Mouse (Mus musculus) A20 (cell line): Measurements from ENCODE around the gene Pmm2.

ENCODE experiments used
- DNase-seq: peaks from one replicate; pipeline ENCODE4 v3.0.0-alpha.2; 2011; ENCODE audit warnings: low read depth, low spot score

The Pmm2 gene

GRCm38 (mm10) chr16:8637217-8638051 is at the start of gene Pmm2, which contains the start of gene Tmem186:
TSS of gene Pmm2 (plus strand) at chr16:8637674.
TSS of gene Tmem186 (minus strand) at chr16:8637712.
- DNase-seq: peak; percentile 94

GRCm38 (mm10) chr16:8595411-8595810 is 42.1 kb upstream of the Pmm2 start:
- no peak for DNase-seq

- no peak for DNase-seq
Measured at GRCm38 (mm10) chr16:8596336-8596735, 41.1 kb upstream of the Pmm2 start.

- no peak for DNase-seq
Measured at GRCm38 (mm10) chr16:8597516-8597915, 40.0 kb upstream of the Pmm2 start.

GRCm38 (mm10) chr16:8603789-8604188 is 33.7 kb upstream of the Pmm2 start:
- DNase-seq: no peak

- no peak for DNase-seq
Measured at GRCm38 (mm10) chr16:8610397-8610796, 27.1 kb upstream of the Pmm2 start.

GRCm38 (mm10) chr16:8612214-8613005 is 25.1 kb upstream of the Pmm2 start:
- DNase-seq: no peak

- no peak for DNase-seq
Measured at GRCm38 (mm10) chr16:8613039-8613438, 24.4 kb upstream of the Pmm2 start.

- no peak for DNase-seq
Measured at GRCm38 (mm10) chr16:8613447-8613846, 24.0 kb upstream of the Pmm2 start.

GRCm38 (mm10) chr16:8619659-8620314 is 17.7 kb upstream of the Pmm2 start:
- no peak for DNase-seq

GRCm38 (mm10) chr16:8620315-8621115 is 17.0 kb upstream of the Pmm2 start:
- DNase-seq: no peak

GRCm38 (mm10) chr16:8630419-8630818 is 7.1 kb upstream of the Pmm2 start:
- DNase-seq: no peak

- no peak for DNase-seq
Measured at GRCm38 (mm10) chr16:8631428-8631827, 6.0 kb upstream of the Pmm2 start.

- no peak for DNase-seq
Measured at GRCm38 (mm10) chr16:8636867-8637216, 632 bp upstream of the Pmm2 start.

GRCm38 (mm10) chr16:8638131-8638530 is 657 bp downstream of the Pmm2 start:
- no peak for DNase-seq

GRCm38 (mm10) chr16:8639466-8640191 is 2.2 kb downstream of the Pmm2 start:
- DNase-seq: no peak

- DNase-seq: peak; percentile 57
Measured at GRCm38 (mm10) chr16:8643855-8644254, 6.4 kb downstream of the Pmm2 start.

GRCm38 (mm10) chr16:8645546-8645945 is 8.1 kb downstream of the Pmm2 start:
- DNase-seq: no peak

GRCm38 (mm10) chr16:8650007-8650406 is 12.5 kb downstream of the Pmm2 start:
- no peak for DNase-seq

- DNase-seq: no peak
Measured at GRCm38 (mm10) chr16:8655108-8655507, 17.6 kb downstream of the Pmm2 start.

GRCm38 (mm10) chr16:8655599-8655998 is 18.1 kb downstream of the Pmm2 start:
- DNase-seq: no peak
